Mouse (Mus musculus) common myeloid progenitor, adult 5-6 weeks (primary cell): ENCODE results near the gene Cdk17. TPM values are rescaled to one million over a fixed set of nuclear protein-coding genes. Genes with fewer than 3 reads are reported as not detected.

Source experiments
- ATAC-seq: replicated peaks from 2 replicates; pipeline ENCODE4 v1.8.0; 2016; ENCODE audit warnings: low read depth, mild to moderate bottlenecking, moderate TSS enrichment, inconsistent platforms; ENCODE audit not compliant: poor library complexity, severe bottlenecking
- total RNA-seq: library from RNA; stranded (forward); fragments of 200-1000, 187-1606 nt; gene quantifications from 2 replicates; pipeline ENCODE4 v1.2.3, GENCODE M21; 2017

Cdk17 gene
- total RNA-seq, 1 experiment from 2014 or later, result 87.6 TPM

GRCm38 (mm10) chr10:93305946-93306345 lies 145.3 kb downstream of the Cdk17 start:
- no peak; the same call in 1 of the 2 replicates for ATAC-seq

- ATAC-seq, result no peak
These were observed 145.7 kb downstream of the Cdk17 start for GRCm38 (mm10) chr10:93306367-93306766.

DNA sequence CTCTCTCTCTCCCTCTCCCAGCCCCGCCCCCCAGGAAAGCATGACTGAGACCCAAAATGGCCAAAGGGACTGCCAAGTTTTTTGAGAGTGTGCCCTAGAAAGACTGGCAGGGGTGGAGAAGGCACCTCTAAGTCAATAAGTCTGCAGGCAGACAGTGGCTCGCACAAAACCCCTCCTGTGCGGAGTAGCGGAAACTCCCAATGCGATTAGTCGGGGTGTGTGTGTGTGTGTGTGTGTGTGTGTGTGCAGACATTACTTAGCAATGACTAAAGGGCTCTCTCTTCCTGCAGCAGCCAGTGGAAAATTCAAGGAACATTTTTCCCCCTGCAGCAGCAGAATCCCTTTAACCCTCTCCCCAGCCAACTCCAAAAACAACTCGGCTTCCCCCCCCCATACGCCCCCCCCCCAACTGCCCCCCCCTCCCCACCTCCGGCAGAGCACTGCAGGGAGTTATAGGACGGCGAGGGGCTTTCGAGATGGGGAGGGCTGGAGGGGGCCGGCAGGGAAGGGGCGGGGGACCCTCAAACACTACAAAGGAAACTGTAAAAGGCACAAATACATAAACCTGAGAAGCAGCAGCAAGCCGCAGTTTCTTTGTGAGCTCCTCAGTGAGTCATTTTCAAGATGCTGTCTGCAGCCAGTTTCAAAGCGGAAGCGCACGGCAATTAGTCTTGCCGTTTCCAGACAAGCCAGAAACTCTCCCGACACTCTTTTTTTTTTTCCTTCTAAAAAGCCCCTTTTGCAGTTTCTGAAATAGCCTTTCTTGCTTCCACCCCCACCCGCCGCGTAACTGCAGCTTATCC lies 148.7 kb downstream of the Cdk17 start:
- ATAC-seq, result peak; percentile 61

DNA sequence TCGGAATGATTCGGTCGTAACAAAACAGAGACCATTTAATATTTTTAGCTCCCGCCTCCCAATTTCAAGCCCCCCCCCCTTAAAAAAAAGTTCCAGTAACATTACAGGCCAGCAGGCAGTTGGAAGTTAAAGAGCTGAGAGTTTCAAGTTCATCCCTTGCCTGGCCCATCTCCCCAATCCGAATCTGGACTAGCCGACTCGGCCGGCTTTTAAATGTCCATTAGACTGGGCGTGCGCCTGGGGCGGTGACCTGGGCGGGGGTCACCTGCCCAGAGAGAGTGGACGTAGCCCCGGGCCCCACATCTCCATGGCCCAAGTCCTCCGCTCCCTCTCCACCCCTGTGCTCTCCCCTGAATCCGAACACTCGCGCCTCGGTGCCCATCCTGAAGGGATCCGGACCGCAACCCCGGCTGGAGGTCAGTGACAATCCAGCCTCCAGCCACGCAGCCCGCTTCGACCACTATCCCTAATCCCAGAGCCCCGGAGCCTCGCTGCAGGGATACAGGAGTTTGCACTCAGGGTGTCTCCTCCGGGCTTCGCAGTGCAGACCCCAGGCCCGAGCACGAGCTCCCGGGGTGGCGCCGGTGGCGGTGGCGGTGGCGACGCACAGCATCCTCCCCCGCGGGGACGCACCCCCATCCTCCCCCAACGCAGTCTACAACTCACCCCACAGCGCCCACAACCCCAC lies 149.4 kb downstream of the Cdk17 start:
- ATAC-seq, result 0 out of 2 replicates have a peak, but pooled peaks have one; percentile 10

- ATAC-seq, result peak; percentile 59
These were observed 150.2 kb downstream of the Cdk17 start, which contains the start of gene Elk3 for GRCm38 (mm10) chr10:93310721-93311411. Elk3 (minus strand) TSS chr10:93311135.

DNA sequence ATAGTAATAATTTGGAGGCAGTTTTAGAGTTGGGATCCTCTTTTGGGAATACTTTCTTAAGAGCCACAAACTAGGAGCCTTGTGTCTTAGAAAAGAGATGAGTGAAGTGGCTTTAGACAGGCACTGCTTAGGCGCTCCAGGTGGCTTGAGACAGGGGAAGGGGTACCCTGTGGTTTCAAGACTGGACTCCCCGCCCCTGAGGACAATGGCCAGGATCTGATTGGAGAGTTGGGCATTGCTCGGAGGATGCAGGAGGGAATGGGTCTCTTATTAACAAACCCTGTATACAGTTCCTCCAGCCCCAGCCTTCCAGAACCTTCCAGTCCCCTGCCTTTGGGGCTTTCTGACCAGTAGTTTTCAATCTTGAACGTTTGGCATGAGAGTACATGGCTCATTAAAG lies 150.9 kb downstream of the Cdk17 start:
- ATAC-seq, result no peak

Other genes starting within 250 kb of the Cdk17 start
- 0.27 and 1.2 TPM in 2 replicates for gene Cfap54, start 79.3 kb upstream of the Cdk17 start, total RNA-seq
- gene Elk3, start 150.3 kb downstream of the Cdk17 start, total RNA-seq, result 25.5 and 30.0 TPM in 2 replicates